Mouse (Mus musculus): ENCODE data around the gene Bud31. TPM values are rescaled to one million over a fixed set of nuclear protein-coding genes. Genes with fewer than 3 reads are reported as not detected.

The Bud31 gene
- 251 TPM for polyA plus RNA-seq (2017; shearing (Covaris generic))

DNA sequence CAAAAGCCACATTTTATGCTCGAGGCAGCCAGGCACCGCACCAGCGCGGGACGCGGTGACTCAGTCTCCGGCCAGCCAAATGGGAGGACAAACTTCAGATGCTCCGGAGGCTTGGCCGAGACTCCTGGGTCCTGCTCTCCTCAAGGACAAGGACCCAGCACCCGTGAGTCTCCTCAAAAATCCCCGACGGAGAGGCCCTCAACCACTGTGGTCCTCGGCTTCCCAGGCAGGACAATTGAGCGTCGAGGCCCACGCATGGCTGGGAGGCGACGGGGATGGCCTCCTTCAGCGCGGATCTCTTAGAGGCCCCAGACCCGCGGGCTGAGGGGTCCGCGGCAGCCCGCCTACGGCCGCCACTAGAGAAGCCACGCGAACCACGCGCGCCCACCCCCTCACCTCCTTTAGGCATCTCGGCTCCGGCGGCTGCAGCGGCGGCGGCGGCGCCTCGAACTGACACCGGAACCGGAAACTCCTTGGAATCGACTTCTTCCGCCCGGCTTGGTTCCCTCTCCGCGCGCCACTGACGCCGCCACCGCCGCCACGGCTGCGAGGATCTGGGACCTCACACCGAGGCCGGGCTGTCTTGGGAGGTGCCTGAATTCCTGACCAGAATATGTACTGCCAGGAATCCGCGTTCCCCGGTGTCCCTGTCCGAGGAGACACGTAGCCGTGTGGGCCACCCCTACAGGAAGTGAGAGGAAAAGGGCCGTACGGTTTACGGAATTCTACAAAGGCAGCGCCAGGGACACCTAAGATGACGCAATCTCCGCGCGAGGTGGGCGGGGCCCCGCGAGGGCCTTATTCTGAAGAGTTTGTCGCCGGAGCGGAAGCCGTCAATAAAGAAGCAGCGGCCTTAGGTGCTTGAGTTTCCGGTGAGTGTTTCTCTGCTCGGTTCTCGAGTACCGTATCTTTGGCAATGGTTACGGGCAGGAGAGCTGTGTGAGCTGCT is at the start of gene Bud31, which contains the start of gene Pdap1:
TSS of gene Bud31 (plus strand) at position 792 of the 949 bp plus-strand sequence.
TSS of gene Pdap1 (minus strand) at position 668 of the 949 bp plus-strand sequence.

DNA sequence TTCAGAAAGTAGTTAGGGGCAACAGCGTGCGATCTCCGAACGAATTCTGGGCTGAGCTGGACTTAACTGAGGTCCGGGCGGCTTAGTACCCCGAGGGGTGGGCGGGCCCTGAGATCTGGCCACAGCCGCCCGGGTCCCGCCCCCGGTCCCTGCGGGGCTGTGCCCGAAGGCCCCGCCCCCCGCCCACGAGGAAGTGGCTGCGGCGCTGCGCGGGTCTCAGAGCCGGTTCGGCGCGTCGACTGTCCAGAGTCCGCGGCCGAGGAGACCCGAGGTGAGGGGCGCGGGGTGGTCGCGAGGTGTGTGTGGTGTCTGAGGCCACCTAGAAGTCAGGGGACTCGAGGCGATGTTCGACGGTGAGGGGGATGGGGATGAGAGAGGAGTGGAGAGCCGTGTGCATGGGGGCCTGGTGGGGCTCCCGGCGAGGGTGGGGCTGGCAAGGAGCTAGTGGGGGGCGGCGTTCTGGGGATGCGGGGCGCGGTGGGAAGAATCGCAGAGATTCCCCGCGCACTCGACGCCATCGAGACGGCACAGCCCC is 26.0 kb upstream of the Bud31 start, which contains the start of gene Arpc1b:
TSS of gene Arpc1b (plus strand) at position 145 of the 535 bp plus-strand sequence.

DNA sequence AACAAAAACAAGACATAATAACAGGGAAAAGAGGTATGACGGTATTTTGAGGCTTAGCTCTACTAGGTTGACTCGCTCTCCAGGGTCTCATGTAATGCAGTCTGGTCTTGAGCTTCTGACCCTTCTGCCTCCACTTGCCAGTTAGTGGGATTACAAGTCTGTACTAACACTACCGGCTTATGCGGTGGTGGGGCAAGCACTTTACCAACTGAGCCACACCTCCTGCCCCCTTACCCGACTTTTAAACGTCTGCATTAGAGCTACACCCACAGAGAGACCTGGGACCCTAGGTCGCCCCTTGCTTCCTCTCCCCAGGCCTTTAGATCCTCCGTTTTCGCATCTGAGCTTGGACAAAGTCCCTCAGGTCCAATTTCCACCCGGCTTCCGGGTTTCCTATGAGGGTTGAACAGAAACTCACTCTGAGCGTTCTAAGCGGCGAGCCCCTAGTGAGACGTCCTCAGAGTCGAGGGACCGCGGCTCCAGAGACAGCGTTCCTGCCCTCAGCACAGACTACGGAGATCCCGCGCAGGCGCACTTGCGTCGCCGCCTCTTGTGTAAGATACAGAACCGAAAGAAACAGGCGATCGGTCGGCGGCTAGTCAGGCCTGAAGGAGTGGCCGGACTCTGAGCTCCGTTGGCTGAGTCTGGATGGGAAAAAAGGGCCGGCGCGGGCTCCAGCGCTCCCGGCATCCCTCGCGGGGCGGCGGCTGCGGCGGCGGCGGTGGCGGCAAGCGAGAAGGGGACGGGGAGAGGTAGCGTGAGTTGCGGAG is 26.6 kb downstream of the Bud31 start, which contains the start of the genes Ptcd1 and Cpsf4:
TSS of gene Ptcd1 (minus strand) at position 573 of the 770 bp plus-strand sequence.
TSS of gene Cpsf4 (plus strand) at position 678 of the 770 bp plus-strand sequence.

DNA sequence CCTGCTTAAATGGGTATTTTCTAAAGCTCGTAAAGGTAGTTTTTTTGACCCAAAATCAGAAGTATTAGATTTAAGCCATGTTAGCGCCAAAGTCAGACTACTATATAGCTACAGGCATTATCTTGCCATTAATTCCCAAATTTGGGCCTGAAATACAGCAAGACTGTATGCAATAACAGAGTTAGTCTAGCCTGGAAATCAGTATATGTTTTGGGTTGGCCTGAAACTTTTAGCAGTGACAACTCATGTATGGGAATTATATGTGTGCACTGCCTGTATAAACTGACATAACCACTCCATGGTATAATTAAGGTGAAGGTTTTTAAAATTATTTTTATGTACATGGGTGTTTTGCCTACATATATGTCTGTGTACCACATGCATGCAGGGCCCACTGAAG is 51.8 kb downstream of the Bud31 start, which contains the start of gene Atp5j2:
TSS of gene Atp5j2 (minus strand) at position 101 of the 400 bp plus-strand sequence.

Other genes starting within 250 kb of the Bud31 start
- gene Smurf1, start 174.5 kb upstream of the Bud31 start, polyA plus RNA-seq (2017; shearing (Covaris generic)) = 76.6 TPM
- not detected for gene Gm4871, start 107.6 kb upstream of the Bud31 start, polyA plus RNA-seq (2017; shearing (Covaris generic))
- not detected for gene 1700018F24Rik, start 97.4 kb upstream of the Bud31 start, polyA plus RNA-seq (2017; shearing (Covaris generic))
- 75.5 TPM for gene Arpc1a, start 56.5 kb upstream of the Bud31 start, polyA plus RNA-seq (2017; shearing (Covaris generic))
- gene Kpna7, start 56.3 kb upstream of the Bud31 start, polyA plus RNA-seq (2017; shearing (Covaris generic)) = 0.53 TPM
- 1,001 TPM for gene Arpc1b, start 26.1 kb upstream of the Bud31 start, polyA plus RNA-seq (2017; shearing (Covaris generic))
- gene Pdap1, start 124 bp upstream of the Bud31 start, polyA plus RNA-seq (2017; shearing (Covaris generic)) = 42.4 TPM
- gene Ptcd1, start 26.7 kb downstream of the Bud31 start, polyA plus RNA-seq (2017; shearing (Covaris generic)) = 19.8 TPM
- 42.5 TPM for gene Cpsf4, start 26.9 kb downstream of the Bud31 start, polyA plus RNA-seq (2017; shearing (Covaris generic))
- gene Atp5j2, start 51.7 kb downstream of the Bud31 start, polyA plus RNA-seq (2017; shearing (Covaris generic)) = 223 TPM
- 77.2 TPM for gene Zkscan14, start 61.5 kb downstream of the Bud31 start, polyA plus RNA-seq (2017; shearing (Covaris generic))
- gene Zkscan5, start 64.2 kb downstream of the Bud31 start, polyA plus RNA-seq (2017; shearing (Covaris generic)) = 4.8 TPM
- gene Zfp655, start 91.4 kb downstream of the Bud31 start, polyA plus RNA-seq (2017; shearing (Covaris generic)) = 75.0 TPM
- 2.0 TPM for gene Zscan25, start 140.1 kb downstream of the Bud31 start, polyA plus RNA-seq (2017; shearing (Covaris generic))
- gene Cyp3a57, start 204.9 kb downstream of the Bud31 start, polyA plus RNA-seq (2017; shearing (Covaris generic)) = not detected